Mouse (Mus musculus): ENCODE measurements around the gene Zswim8.

- TF ChIP-seq CTCF (IDR thresholded peaks at IDR 0.05; ENCODE audit: low read depth) (no peak), EP300 (IDR thresholded peaks at IDR 0.05; ENCODE audit: low read depth) (no peak)
Observed at GRCm38 (mm10) chr14:20674064-20674833, 33.1 kb upstream of the Zswim8 start, which contains the start of gene Sec24c.
